Mouse (Mus musculus) limb, embryonic 14.5 days (tissue): ENCODE measurements at regions not wholly inside any gene's neighbourhood (a gene's known extent, or its start where the extent isn't known, plus 50 kb on each side); places are given as distances from the start of the nearest gene placed in this dataset.

Experiments used
- ATAC-seq: fragments of 200-750 bp; cut with Nextera tagmentation; 2 replicates; pipeline ENCODE4 v1.8.0; 2017; ENCODE audit warnings: low read depth, moderate number of reproducible peaks, moderate TSS enrichment; ENCODE audit not compliant: low FRiP score
- DNase-seq: peaks from one replicate; pipeline ENCODE4 v3.0.0-alpha.2; 2015; ENCODE audit warnings: low spot score
- H3K27ac ChIP-seq: fragments of 300-500 bp; sonication (generic); replicated peaks from 2 replicates; pipeline ENCODE4 v1.5.1; 2014; ENCODE audit warnings: low read depth, mild to moderate bottlenecking, low read length, moderate library complexity, mixed read lengths
- H3K27me3 ChIP-seq: fragments of 300-500 bp; sonication (generic); 2 replicates; pipeline ENCODE4 v1.6.1; 2014; ENCODE audit warnings: low read length, mixed read lengths; ENCODE audit not compliant: control insufficient read depth, insufficient read depth
- H3K36me3 ChIP-seq: fragments of 300-500 bp; sonication (generic); 2 replicates; pipeline ENCODE4 v1.6.1; 2014; ENCODE audit warnings: mild to moderate bottlenecking, low read length, moderate library complexity, mixed read lengths; ENCODE audit not compliant: control insufficient read depth, insufficient read depth
- H3K4me1 ChIP-seq: fragments of 300-500 bp; sonication (generic); 2 replicates; pipeline ENCODE4 v1.6.1; 2014; ENCODE audit warnings: antibody characterized with exemption, low read length, mixed read lengths; ENCODE audit not compliant: control insufficient read depth, insufficient read depth
- H3K4me2 ChIP-seq: fragments of 300-500 bp; sonication (generic); replicated peaks from 2 replicates; pipeline ENCODE4 v1.6.1; 2014; ENCODE audit warnings: low read depth, mild to moderate bottlenecking, low read length, moderate library complexity; ENCODE audit not compliant: severe bottlenecking
- H3K4me3 ChIP-seq: fragments of 300-500 bp; sonication (generic); replicated peaks from 2 replicates; pipeline ENCODE4 v1.5.1; 2014; ENCODE audit warnings: low read length
- H3K9ac ChIP-seq: fragments of 300-500 bp; sonication (generic); 2 replicates; pipeline ENCODE4 v1.6.1; 2014; ENCODE audit warnings: mild to moderate bottlenecking, low read depth, low read length, moderate library complexity; ENCODE audit not compliant: severe bottlenecking
- H3K9me3 ChIP-seq: fragments of 300-500 bp; sonication (generic); 2 replicates; pipeline ENCODE4 v1.6.1; 2016; ENCODE audit warnings: low read length; ENCODE audit not compliant: control insufficient read depth
- POLR2A ChIP-seq: fragments of 200-500 bp; IDR thresholded peaks from 2 replicates; pipeline ENCODE4 v1.8.0; 2012; ENCODE audit warnings: inconsistent platforms, mild to moderate bottlenecking, moderate library complexity, borderline replicate concordance; ENCODE audit not compliant: insufficient read depth, insufficient read length; ENCODE audit errors: extremely low read depth
- WGBS: fragments of 180-500 bp; shearing (Covaris S2); extraction: QIAGEN DNeasy Blood & Tissue Kit; methylation state at CpG from one replicate; pipeline ENCODE4 v1.1.7; 2014; 5-methylcytosine and 5-hydroxymethylcytosine counted together

- no peak for TF ChIP-seq POLR2A
- Histone ChIP-seq H3K9ac (no peak overlapping the region), H3K4me3 (no peak overlapping the region), H3K27me3 (no peaks in the 10 kb centered on the region), H3K4me2 (no peak overlapping the region), H3K4me1 (no peaks in the 10 kb centered on the region), H3K9me3 (no peaks in the 10 kb centered on the region), H3K27ac (no peak overlapping the region), H3K36me3 (no peaks in the 10 kb centered on the region)
- WGBS, result 91% methylated on average over 4 of the region's 4 CpGs
- DNase-seq (no peak), ATAC-seq (no peak)
These were observed 57.8 kb upstream of the Zfand5 start for GRCm38 (mm10) chr19:21214253-21214652.

- H3K4me3 ChIP-seq, result no peak overlapping the region
- TF ChIP-seq POLR2A, result no peak
- H3K27me3 ChIP-seq, result no peaks in the 10 kb centered on the region
- DNase-seq (no peak), ATAC-seq (no peak)
- H3K9me3 ChIP-seq, result no peaks in the 10 kb centered on the region
- 64% methylated on average over 10 of the region's 10 CpGs for WGBS
- no peak overlapping the region for H3K4me2 ChIP-seq
- no peak overlapping the region for H3K27ac ChIP-seq
- H3K9ac ChIP-seq, result no peak overlapping the region
- no peaks in the 10 kb centered on the region for H3K4me1 ChIP-seq
- no peaks in the 10 kb centered on the region for H3K36me3 ChIP-seq
These were observed 78.6 kb upstream of the Zfand5 start for GRCm38 (mm10) chr19:21193461-21193860.

GRCm38 (mm10) chr19:21192576-21192975, 79.5 kb upstream of the Zfand5 start:
- TF ChIP-seq POLR2A, result no peak
- Histone ChIP-seq H3K4me1 (no peaks in the 10 kb centered on the region), H3K9me3 (no peaks in the 10 kb centered on the region), H3K9ac (no peak overlapping the region), H3K4me2 (no peak overlapping the region), H3K4me3 (no peak overlapping the region), H3K27ac (no peak overlapping the region), H3K36me3 (no peaks in the 10 kb centered on the region), H3K27me3 (no peaks in the 10 kb centered on the region)
- DNase-seq (no peak), ATAC-seq (no peak)
- 82% methylated on average over 6 of the region's 6 CpGs for WGBS

- H3K4me1 ChIP-seq, result no peaks in the 10 kb centered on the region
- TF ChIP-seq POLR2A, result no peak
- WGBS, result 45% methylated on average over 4 of the region's 4 CpGs
- H3K27ac ChIP-seq, result no peak overlapping the region
- no peaks in the 10 kb centered on the region for H3K27me3 ChIP-seq
- no peak for ATAC-seq
- no peaks in the 10 kb centered on the region for H3K9me3 ChIP-seq
- no peaks in the 10 kb centered on the region for H3K36me3 ChIP-seq
- DNase-seq, result no peak
- no peak overlapping the region for H3K9ac ChIP-seq
- H3K4me2 ChIP-seq, result no peak overlapping the region
- H3K4me3 ChIP-seq, result no peak overlapping the region
These were observed 82.9 kb upstream of the Zfand5 start for GRCm38 (mm10) chr19:21189216-21189615.

GRCm38 (mm10) chr19:21186656-21187055, 85.4 kb upstream of the Zfand5 start:
- Histone ChIP-seq H3K27me3 (no peaks in the 10 kb centered on the region), H3K4me3 (no peak overlapping the region), H3K36me3 (no peaks in the 10 kb centered on the region), H3K4me2 (no peak overlapping the region), H3K9me3 (no peaks in the 10 kb centered on the region), H3K27ac (no peak overlapping the region), H3K4me1 (no peaks in the 10 kb centered on the region), H3K9ac (no peak overlapping the region)
- no peak for ATAC-seq
- 87% methylated on average over 1 of the region's 1 CpGs for WGBS
- no peak for TF ChIP-seq POLR2A
- no peak for DNase-seq

GRCm38 (mm10) chr19:21186016-21186415, 86.1 kb upstream of the Zfand5 start:
- no peak overlapping the region for H3K4me2 ChIP-seq
- no peak overlapping the region for H3K27ac ChIP-seq
- no peak for TF ChIP-seq POLR2A
- DNase-seq (no peak), ATAC-seq (no peak)
- H3K36me3 ChIP-seq, result no peaks in the 10 kb centered on the region
- WGBS, result 89% methylated on average over 1 of the region's 1 CpGs
- H3K4me1 ChIP-seq, result no peaks in the 10 kb centered on the region
- no peak overlapping the region for H3K4me3 ChIP-seq
- H3K9ac ChIP-seq, result no peak overlapping the region
- H3K9me3 ChIP-seq, result no peaks in the 10 kb centered on the region
- H3K27me3 ChIP-seq, result no peaks in the 10 kb centered on the region
